Mouse (Mus musculus): ENCODE measurements around the gene Serinc4.

Serinc4 gene

GRCm38 (mm10) chr2:121452990-121453389 lies 3.6 kb downstream of the Serinc4 start, which contains the start of gene Hypk:
Gene Hypk (plus strand): TSS chr2:121453290.
- POLR2A ChIA-PET, result interaction anchor here in 3 of 4 experiments (0.7 to 3.1 kb wide), 17 partner anchors 8 to 70 kb away, joined by 3 to 17 read pairs (median 4); partner anchors contain the start of genes Mfap1b (in 2 of the 3), Catsper2 (in 1 of the 3), Ell3 (in 1 of the 3) and Pdia3 (in 1 of the 3)
- CTCF ChIA-PET, result interaction anchor here in 1 of 4 experiments (0.6 kb wide), 1 partner anchor 85 kb away, joined by 3 read pairs; no protein-coding TSS in a partner anchor

- ChIA-PET POLR2A (interaction anchor here in 2 of 4 experiments (0.7 to 3.1 kb wide), 11 partner anchors 8 to 57 kb away, joined by 3 to 17 read pairs (median 6); partner anchors contain the start of genes Mfap1b (in 2 of the 2) and Ell3 (in 1 of the 2)), CTCF (no interaction called here)
Measured at GRCm38 (mm10) chr2:121452361-121452760, 4.2 kb downstream of the Serinc4 start.

GRCm38 (mm10) chr2:121450093-121450492 lies 6.5 kb downstream of the Serinc4 start:
- ChIA-PET POLR2A (interaction anchor here in 3 of 4 experiments (0.7 to 4.2 kb wide), 22 partner anchors 8 to 506 kb away, joined by 3 to 90 read pairs (median 12); partner anchors contain the start of genes Catsper2 (in 3 of the 3), Mfap1b (in 3 of the 3), Pdia3 (in 3 of the 3) and Adal (in 1 of the 3)), CTCF (no interaction called here)

- ChIA-PET CTCF (interaction anchor here in 2 of 4 experiments (1.0 to 1.5 kb wide), 4 partner anchors 15 to 53 kb away, joined by 4 to 5 read pairs (median 4); partner anchors contain the start of genes Catsper2 (in 1 of the 2), Mfap1b (in 1 of the 2) and Pdia3 (in 1 of the 2)), POLR2A (interaction anchor here (0.7 to 4.2 kb wide), 64 partner anchors 8 to 669 kb away, joined by 3 to 90 read pairs (median 6); partner anchors contain the start of genes Mfap1b (in 4 of the 4), Catsper2 (in 3 of the 4), Pdia3 (in 3 of the 4) and Adal (in 2 of the 4))
Measured at GRCm38 (mm10) chr2:121449545-121450011, 7.0 kb downstream of the Serinc4 start.

- ChIA-PET CTCF (interaction anchor here (0.5 to 1.5 kb wide), 15 partner anchors 8 to 543 kb away, joined by 3 to 9 read pairs (median 4); partner anchors contain the start of genes Catsper2 (in 2 of the 4), Pdia3 (in 2 of the 4), Adal (in 1 of the 4) and Lcmt2 (in 1 of the 4)), POLR2A (interaction anchor here (0.6 to 4.2 kb wide), 88 partner anchors 8 to 678 kb away, joined by 3 to 90 read pairs (median 6); partner anchors contain the start of genes Mfap1b (in 4 of the 4), Adal (in 3 of the 4), Catsper2 (in 3 of the 4) and Lcmt2 (in 3 of the 4))
Measured at GRCm38 (mm10) chr2:121448739-121449535, 7.6 kb downstream of the Serinc4 start, which contains the start of gene Serf2. Gene Serf2 (plus strand): TSS chr2:121449195.

GRCm38 (mm10) chr2:121448136-121448535 lies 8.4 kb downstream of the Serinc4 start:
- ChIA-PET POLR2A (interaction anchor here (0.6 to 4.2 kb wide), 61 partner anchors 8 to 678 kb away, joined by 3 to 90 read pairs (median 8); partner anchors contain the start of genes Catsper2 (in 3 of the 4), Pdia3 (in 3 of the 4), Adal (in 2 of the 4) and Lcmt2 (in 2 of the 4)), CTCF (interaction anchor here (0.6 to 1.5 kb wide), 11 partner anchors 8 to 544 kb away, joined by 3 to 9 read pairs (median 4); partner anchors contain the start of genes Catsper2 (in 2 of the 4), Pdia3 (in 2 of the 4), Adal (in 1 of the 4) and Lcmt2 (in 1 of the 4))

- ChIA-PET POLR2A (interaction anchor here in 1 of 4 experiments (2.5 kb wide), 1 partner anchor 10 kb away, joined by 26 read pairs; the partner anchor contains the start of gene Serinc4), CTCF (no interaction called here)
Measured at GRCm38 (mm10) chr2:121447006-121447405, 9.6 kb downstream of the Serinc4 start.

GRCm38 (mm10) chr2:121446506-121446905 lies 10.1 kb downstream of the Serinc4 start:
- CTCF ChIA-PET, result no interaction called here
- POLR2A ChIA-PET, result interaction anchor here in 1 of 4 experiments (1.2 kb wide), 1 partner anchor 63 kb away, joined by 3 read pairs; no protein-coding TSS in a partner anchor

GRCm38 (mm10) chr2:121445117-121445516 lies 11.5 kb downstream of the Serinc4 start:
- POLR2A ChIA-PET, result interaction anchor here in 3 of 4 experiments (0.7 to 2.3 kb wide), 20 partner anchors 7 to 422 kb away, joined by 3 to 10 read pairs (median 4); partner anchors contain the start of genes Catsper2 (in 3 of the 3), Pdia3 (in 3 of the 3), Mfap1b (in 2 of the 3) and Serinc4 (in 2 of the 3)
- CTCF ChIA-PET, result interaction anchor here (0.5 to 0.8 kb wide), 6 partner anchors 10 to 722 kb away, joined by 3 to 4 read pairs (median 3); no protein-coding TSS in a partner anchor

GRCm38 (mm10) chr2:121444178-121444577 lies 12.4 kb downstream of the Serinc4 start, which contains the start of gene Ell3:
Gene Ell3 (minus strand): TSS chr2:121444278.
- ChIA-PET POLR2A (interaction anchor here in 3 of 4 experiments (0.5 to 2.8 kb wide), 12 partner anchors 9 to 31 kb away, joined by 3 to 12 read pairs (median 5); partner anchors contain the start of genes Catsper2 (in 2 of the 3), Pdia3 (in 2 of the 3), Serinc4 (in 2 of the 3) and Hypk (in 1 of the 3)), CTCF (interaction anchor here in 1 of 4 experiments (0.9 kb wide), 1 partner anchor 9 kb away, joined by 3 read pairs; no protein-coding TSS in a partner anchor)

GRCm38 (mm10) chr2:121443068-121443349 lies 13.6 kb downstream of the Serinc4 start:
- CTCF ChIA-PET, result interaction anchor here in 3 of 4 experiments (0.5 to 1.0 kb wide), 3 partner anchors 30 to 265 kb away, joined by 4 to 5 read pairs (median 4); partner anchors contain the start of genes Catsper2 (in 1 of the 3) and Pdia3 (in 1 of the 3)

GRCm38 (mm10) chr2:121442259-121443067 lies 14.1 kb downstream of the Serinc4 start:
- CTCF ChIA-PET, result interaction anchor here in 3 of 4 experiments (0.5 to 1.4 kb wide), 6 partner anchors 15 to 266 kb away, joined by 3 to 7 read pairs (median 4); partner anchors contain the start of genes Catsper2 (in 1 of the 3) and Pdia3 (in 1 of the 3)
- POLR2A ChIA-PET, result interaction anchor here in 3 of 4 experiments (0.8 to 5.9 kb wide), 32 partner anchors 8 to 513 kb away, joined by 3 to 26 read pairs (median 4); partner anchors contain the start of genes Catsper2 (in 3 of the 3), Hypk (in 3 of the 3), Pdia3 (in 3 of the 3) and Mfap1b (in 2 of the 3)

More at GRCm38 (mm10) chr2:121443068-121443349, 13.6 kb downstream of the Serinc4 start:
- POLR2A ChIA-PET, result interaction anchor here in 3 of 4 experiments (0.6 to 3.4 kb wide), 21 partner anchors 8 to 513 kb away, joined by 3 to 23 read pairs (median 4); partner anchors contain the start of genes Hypk (in 3 of the 3), Catsper2 (in 2 of the 3), Mfap1b (in 2 of the 3) and Pdia3 (in 2 of the 3)

- CTCF ChIA-PET, result interaction anchor here in 2 of 4 experiments (0.5 to 1.4 kb wide), 4 partner anchors 15 to 631 kb away, joined by 3 to 7 read pairs (median 4); partner anchors contain the start of genes Catsper2 (in 1 of the 2) and Pdia3 (in 1 of the 2)
- POLR2A ChIA-PET, result interaction anchor here in 3 of 4 experiments (0.7 to 5.9 kb wide), 22 partner anchors 9 to 72 kb away, joined by 3 to 26 read pairs (median 4); partner anchors contain the start of genes Catsper2 (in 3 of the 3), Pdia3 (in 3 of the 3), Hypk (in 2 of the 3) and Serinc4 (in 2 of the 3)
Measured at GRCm38 (mm10) chr2:121441800-121442199, 14.8 kb downstream of the Serinc4 start.

GRCm38 (mm10) chr2:121440834-121441605 lies 15.6 kb downstream of the Serinc4 start:
- POLR2A ChIA-PET, result interaction anchor here in 3 of 4 experiments (0.5 to 5.9 kb wide), 22 partner anchors 8 to 143 kb away, joined by 3 to 26 read pairs (median 7); partner anchors contain the start of genes Catsper2 (in 2 of the 3), Hypk (in 2 of the 3), Pdia3 (in 2 of the 3) and Serf2 (in 2 of the 3)
- CTCF ChIA-PET, result interaction anchor here in 2 of 4 experiments (0.5 to 1.4 kb wide), 5 partner anchors 14 to 632 kb away, joined by 3 to 7 read pairs (median 3); no protein-coding TSS in a partner anchor

- CTCF ChIA-PET, result no interaction called here
- POLR2A ChIA-PET, result interaction anchor here (0.8 to 5.9 kb wide), 12 partner anchors 8 to 33 kb away, joined by 3 to 26 read pairs (median 11); partner anchors contain the start of genes Serf2 (in 3 of the 4), Catsper2 (in 2 of the 4), Pdia3 (in 2 of the 4) and Serinc4 (in 1 of the 4)
Measured at GRCm38 (mm10) chr2:121439746-121440145, 16.8 kb downstream of the Serinc4 start.

Measured in embryonic stem cell, embryonic (primary cell).